Mouse (Mus musculus) forebrain, embryonic 10.5 days (tissue): ENCODE measurements around the gene St8sia2. TPM values are rescaled to one million over a fixed set of nuclear protein-coding genes. Genes with fewer than 3 reads are reported as not detected.

Source experiments
- DNase-seq: peaks from one replicate; pipeline ENCODE4 v3.0.0-alpha.2; 2017; ENCODE audit warnings: low spot score; ENCODE audit errors: extremely low spot score
- H3K27ac ChIP-seq: fragments of 300-500 bp; sonication (generic); 2 replicates; pipeline ENCODE4 v1.5.1; 2016; ENCODE audit warnings: mild to moderate bottlenecking
- H3K27me3 ChIP-seq: fragments of 300-500 bp; sonication (generic); 2 replicates; pipeline ENCODE4 v1.6.1; 2016; ENCODE audit warnings: mild to moderate bottlenecking; ENCODE audit not compliant: poor library complexity, severe bottlenecking
- H3K36me3 ChIP-seq: fragments of 300-500 bp; sonication (generic); replicated peaks from 2 replicates; pipeline ENCODE4 v1.6.1; 2016; ENCODE audit warnings: mild to moderate bottlenecking, moderate library complexity
- H3K4me1 ChIP-seq: fragments of 300-500 bp; sonication (generic); 2 replicates; pipeline ENCODE4 v1.6.1; 2016
- H3K4me3 ChIP-seq: fragments of 300-500 bp; sonication (generic); 2 replicates; pipeline ENCODE4 v1.5.1; 2016; ENCODE audit warnings: mild to moderate bottlenecking, moderate library complexity
- H3K9me3 ChIP-seq: fragments of 300-500 bp; sonication (generic); 2 replicates; pipeline ENCODE4 v1.6.1; 2016; ENCODE audit warnings: mild to moderate bottlenecking, moderate library complexity
- WGBS: fragments of 180-500 bp; shearing (Covaris S2); methylation state at CpG from one replicate; pipeline ENCODE4 v1.1.7; 2016; 5-methylcytosine and 5-hydroxymethylcytosine counted together
- polyA plus RNA-seq: library from polyadenylated mRNA; unstranded; fragments of >200 nt; fragmentation: Nextera tagmentation; extraction: Ambion mirVana; gene quantifications from 2 replicates; pipeline ENCODE4 v1.2.1, GENCODE M21; 2016

St8sia2 gene
- 11.4 and 12.4 TPM in 2 replicates for polyA plus RNA-seq

- Histone ChIP-seq H3K27me3 (peaks cover 50% of the 10 kb centered on the region), H3K27ac (peak within 1 kb of the TSS; percentile 96), H3K4me1 (peaks cover 37% of the 10 kb centered on the region), H3K36me3 (no peaks in the 10 kb centered on the region), H3K9me3 (no peaks in the 10 kb centered on the region), H3K4me3 (peak within 1 kb of the TSS; percentile 86)
- 0% methylated on average over 39 of the region's 42 CpGs for WGBS
- peak; percentile 86 for DNase-seq
These were observed at the start of gene St8sia2 for GRCm38 (mm10) chr7:74013601-74014175. TSS of gene St8sia2 (minus strand) at chr7:74013690.

- WGBS = 92% methylated on average over 6 of the region's 6 CpGs
- no peak for DNase-seq
- peaks cover 3% of the 10 kb centered on the region; the same call in 1 of the 2 replicates for H3K27me3 ChIP-seq
These were observed 47.6 kb upstream of the St8sia2 start for GRCm38 (mm10) chr7:74061076-74061475.

GRCm38 (mm10) chr7:74060306-74060946 is 46.9 kb upstream of the St8sia2 start:
- H3K36me3 ChIP-seq = no peaks in the 10 kb centered on the region
- WGBS = 84% methylated on average over 3 of the region's 3 CpGs

More at GRCm38 (mm10) chr7:74061076-74061475, 47.6 kb upstream of the St8sia2 start:
- Histone ChIP-seq H3K4me3 (no peak overlapping the region), H3K27ac (no peak overlapping the region), H3K9me3 (no peaks in the 10 kb centered on the region), H3K36me3 (no peaks in the 10 kb centered on the region), H3K4me1 (peaks cover 21% of the 10 kb centered on the region)

GRCm38 (mm10) chr7:74059684-74060083 is 46.2 kb upstream of the St8sia2 start:
- Histone ChIP-seq H3K27ac (no peak overlapping the region), H3K27me3 (no peaks in the 10 kb centered on the region), H3K9me3 (no peaks in the 10 kb centered on the region), H3K4me3 (no peak overlapping the region), H3K4me1 (peaks cover 11% of the 10 kb centered on the region), H3K36me3 (no peaks in the 10 kb centered on the region)
- DNase-seq = no peak
- WGBS = 85% methylated on average over 3 of the region's 3 CpGs

More at GRCm38 (mm10) chr7:74060306-74060946, 46.9 kb upstream of the St8sia2 start:
- Histone ChIP-seq H3K27me3 (peaks cover 3% of the 10 kb centered on the region; the same call in 1 of the 2 replicates), H3K27ac (no peak overlapping the region), H3K9me3 (no peaks in the 10 kb centered on the region), H3K4me3 (no peak overlapping the region), H3K4me1 (peaks cover 16% of the 10 kb centered on the region)
- DNase-seq = no peak

- Histone ChIP-seq H3K36me3 (no peaks in the 10 kb centered on the region), H3K27ac (no peak overlapping the region), H3K9me3 (no peaks in the 10 kb centered on the region), H3K4me1 (peaks cover 4% of the 10 kb centered on the region; the same call in 1 of the 2 replicates), H3K4me3 (no peak overlapping the region), H3K27me3 (no peaks in the 10 kb centered on the region)
- WGBS = 94% methylated on average over 3 of the region's 3 CpGs
- no peak for DNase-seq
These were observed 42.3 kb upstream of the St8sia2 start for GRCm38 (mm10) chr7:74055753-74056152.

- WGBS = 82% methylated on average over 2 of the region's 2 CpGs
- H3K4me1 ChIP-seq = peaks cover 24% of the 10 kb centered on the region
- H3K9me3 ChIP-seq = no peaks in the 10 kb centered on the region
- H3K4me3 ChIP-seq = no peak overlapping the region
- no peaks in the 10 kb centered on the region for H3K36me3 ChIP-seq
- DNase-seq = no peak
- H3K27ac ChIP-seq = no peak overlapping the region
- peaks cover 15% of the 10 kb centered on the region; the same call in 1 of the 2 replicates for H3K27me3 ChIP-seq
These were observed 34.1 kb upstream of the St8sia2 start for GRCm38 (mm10) chr7:74047591-74047990.

GRCm38 (mm10) chr7:74045166-74045957 is 31.9 kb upstream of the St8sia2 start:
- 64% methylated on average over 8 of the region's 8 CpGs for WGBS
- no peak for DNase-seq

GRCm38 (mm10) chr7:74043562-74044138 is 30.2 kb upstream of the St8sia2 start:
- no peak for DNase-seq
- H3K36me3 ChIP-seq = no peaks in the 10 kb centered on the region
- no peak overlapping the region for H3K27ac ChIP-seq
- WGBS = 79% methylated on average over 13 of the region's 13 CpGs
- H3K9me3 ChIP-seq = no peaks in the 10 kb centered on the region
- peaks cover 24% of the 10 kb centered on the region for H3K4me1 ChIP-seq
- H3K4me3 ChIP-seq = no peak overlapping the region
- peaks cover 26% of the 10 kb centered on the region for H3K27me3 ChIP-seq

More at GRCm38 (mm10) chr7:74045166-74045957, 31.9 kb upstream of the St8sia2 start:
- no peak overlapping the region for H3K27ac ChIP-seq
- H3K4me3 ChIP-seq = no peak overlapping the region
- no peaks in the 10 kb centered on the region for H3K36me3 ChIP-seq
- H3K4me1 ChIP-seq = peaks cover 24% of the 10 kb centered on the region
- no peaks in the 10 kb centered on the region for H3K9me3 ChIP-seq
- peaks cover 23% of the 10 kb centered on the region for H3K27me3 ChIP-seq

- Histone ChIP-seq H3K36me3 (no peaks in the 10 kb centered on the region), H3K4me1 (peaks cover 22% of the 10 kb centered on the region), H3K9me3 (no peaks in the 10 kb centered on the region), H3K27ac (0 out of 2 replicates have a peak overlapping the region, but pooled peaks have one; percentile 11), H3K4me3 (no peak overlapping the region), H3K27me3 (peaks cover 21% of the 10 kb centered on the region; the same call in 1 of the 2 replicates)
- peak; percentile 80 for DNase-seq
- 11% methylated on average over 5 of the region's 5 CpGs for WGBS
These were observed 11.5 kb upstream of the St8sia2 start for GRCm38 (mm10) chr7:74025007-74025406.

- no peaks in the 10 kb centered on the region for H3K9me3 ChIP-seq
- H3K27ac ChIP-seq = no peak overlapping the region
- H3K27me3 ChIP-seq = peaks cover 26% of the 10 kb centered on the region; the same call in 1 of the 2 replicates
- no peaks in the 10 kb centered on the region for H3K36me3 ChIP-seq
- no peak overlapping the region for H3K4me3 ChIP-seq
- DNase-seq = no peak
- 52% methylated on average over 3 of the region's 3 CpGs for WGBS
- H3K4me1 ChIP-seq = peaks cover 22% of the 10 kb centered on the region
These were observed 10.7 kb upstream of the St8sia2 start for GRCm38 (mm10) chr7:74024171-74024570.

GRCm38 (mm10) chr7:74022571-74022970 is 9.1 kb upstream of the St8sia2 start:
- WGBS = 86% methylated on average over 2 of the region's 2 CpGs
- Histone ChIP-seq H3K36me3 (no peaks in the 10 kb centered on the region), H3K4me3 (no peak overlapping the region), H3K4me1 (peaks cover 22% of the 10 kb centered on the region), H3K9me3 (no peaks in the 10 kb centered on the region), H3K27me3 (peaks cover 26% of the 10 kb centered on the region; the same call in 1 of the 2 replicates), H3K27ac (no peak overlapping the region)
- no peak for DNase-seq

GRCm38 (mm10) chr7:74021771-74022170 is 8.3 kb upstream of the St8sia2 start:
- 93% methylated on average over 6 of the region's 6 CpGs for WGBS
- H3K36me3 ChIP-seq = no peaks in the 10 kb centered on the region

More at GRCm38 (mm10) chr7:74021771-74022170, 8.3 kb upstream of the St8sia2 start:
- peaks cover 32% of the 10 kb centered on the region; the same call in 1 of the 2 replicates for H3K27me3 ChIP-seq
- DNase-seq = no peak
- H3K27ac ChIP-seq = no peak overlapping the region
- peaks cover 22% of the 10 kb centered on the region for H3K4me1 ChIP-seq
- H3K9me3 ChIP-seq = no peaks in the 10 kb centered on the region
- H3K4me3 ChIP-seq = no peak overlapping the region
